Mouse (Mus musculus): ENCODE measurements around the gene Aspscr1. TPM values are rescaled to one million over a fixed set of nuclear protein-coding genes. Genes with fewer than 3 reads are reported as not detected.
"Not testable (repeated sequence)": the region's sequence is repeated elsewhere in the genome, so short reads cannot be mapped to it uniquely, and the experiment has no call there.

The Aspscr1 gene
- polyA plus RNA-seq, 1 experiment, result 95.8 TPM

- no peak for DNase-seq
- TF ChIP-seq CTCF (IDR thresholded peaks at IDR 0.05; ENCODE audit: insufficient read depth, low read length), result no peak
- TF ChIP-seq POLR2A (IDR thresholded peaks at IDR 0.05; ENCODE audit: borderline replicate concordance, extremely low read depth, low read depth, low read length), result peak; percentile 53; the same call in 1 of the 2 replicates
- no peak overlapping the region for H3K4me3 ChIP-seq (replicated peaks; ENCODE audit: extremely low read depth, low read depth, low read length)
- H3K4me1 ChIP-seq (ENCODE audit: control insufficient read depth, insufficient read depth, low read length), result 0 out of 2 replicates have a peak, but pooled peaks cover 3% of the 10 kb centered on the region
- WGBS, result 49% methylated on average over 12 of the region's 12 CpGs
Observed at GRCm38 (mm10) chr11:120727564-120727963, 54.8 kb downstream of the Aspscr1 start.

GRCm38 (mm10) chr11:120728530-120729240, 55.9 kb downstream of the Aspscr1 start:
- WGBS, result 77% methylated on average over 11 of the region's 11 CpGs
- DNase-seq, result no peak
- TF ChIP-seq CTCF (IDR thresholded peaks at IDR 0.05; ENCODE audit: insufficient read depth, low read length) (no peak), POLR2A (IDR thresholded peaks at IDR 0.05; ENCODE audit: borderline replicate concordance, extremely low read depth, low read depth, low read length) (peak; percentile 94)
- peaks cover 3% of the 10 kb centered on the region; the same call in 1 of the 2 replicates for H3K4me1 ChIP-seq (ENCODE audit: control insufficient read depth, insufficient read depth, low read length)
- peak overlapping the region; percentile 22 for H3K4me3 ChIP-seq (replicated peaks; ENCODE audit: extremely low read depth, low read depth, low read length)

GRCm38 (mm10) chr11:120729432-120730050, 56.8 kb downstream of the Aspscr1 start:
- H3K4me1 ChIP-seq (ENCODE audit: control insufficient read depth, insufficient read depth, low read length), result not testable (repeated sequence)
- DNase-seq, result peak; percentile 78
- peak; percentile 85; the same call in 1 of the 2 replicates for TF ChIP-seq POLR2A (IDR thresholded peaks at IDR 0.05; ENCODE audit: borderline replicate concordance, extremely low read depth, low read depth, low read length)
- WGBS, result 4% methylated on average over 17 of the region's 21 CpGs
- peak overlapping the region; percentile 22 for H3K4me3 ChIP-seq (replicated peaks; ENCODE audit: extremely low read depth, low read depth, low read length)

GRCm38 (mm10) chr11:120730331-120730870, 57.6 kb downstream of the Aspscr1 start:
- DNase-seq, result no peak
- Histone ChIP-seq H3K4me3 (replicated peaks; ENCODE audit: extremely low read depth, low read depth, low read length) (peak overlapping the region; percentile 93), H3K4me1 (ENCODE audit: control insufficient read depth, insufficient read depth, low read length) (peaks cover 3% of the 10 kb centered on the region; the same call in 1 of the 2 replicates)
- 79% methylated on average over 10 of the region's 10 CpGs for WGBS
- TF ChIP-seq CTCF (IDR thresholded peaks at IDR 0.05; ENCODE audit: insufficient read depth, low read length), result no peak
- TF ChIP-seq POLR2A (IDR thresholded peaks at IDR 0.05; ENCODE audit: borderline replicate concordance, extremely low read depth, low read depth, low read length), result peak; percentile 70

GRCm38 (mm10) chr11:120731395-120731794, 58.6 kb downstream of the Aspscr1 start:
- DNase-seq, result no peak
- 77% methylated on average over 1 of the region's 1 CpGs for WGBS
- TF ChIP-seq POLR2A (IDR thresholded peaks at IDR 0.05; ENCODE audit: borderline replicate concordance, extremely low read depth, low read depth, low read length), result peak; percentile 89; the same call in 1 of the 2 replicates
- 0 out of 2 replicates have a peak, but pooled peaks have one; percentile 14 for TF ChIP-seq CTCF (IDR thresholded peaks at IDR 0.05; ENCODE audit: insufficient read depth, low read length)

GRCm38 (mm10) chr11:120731858-120732680, 59.3 kb downstream of the Aspscr1 start, which contains the start of gene Cbr2:
Gene Cbr2 (minus strand): TSS chr11:120732114.
- TF ChIP-seq CTCF (IDR thresholded peaks at IDR 0.05; ENCODE audit: insufficient read depth, low read length), result no peak
- peak; percentile 68 for TF ChIP-seq POLR2A (IDR thresholded peaks at IDR 0.05; ENCODE audit: borderline replicate concordance, extremely low read depth, low read depth, low read length)
- peak; percentile 69 for DNase-seq
- WGBS, result 65% methylated on average over 12 of the region's 12 CpGs
- H3K4me3 ChIP-seq (replicated peaks; ENCODE audit: extremely low read depth, low read depth, low read length), result peak within 1 kb of the TSS; percentile 93
- H3K4me1 ChIP-seq (ENCODE audit: control insufficient read depth, insufficient read depth, low read length), result no peaks in the 10 kb centered on the region; the same call in 1 of the 2 replicates

More at GRCm38 (mm10) chr11:120731395-120731794, 58.6 kb downstream of the Aspscr1 start:
- H3K4me3 ChIP-seq (replicated peaks; ENCODE audit: extremely low read depth, low read depth, low read length), result peak overlapping the region; percentile 93
- peaks cover under 1% of the 10 kb centered on the region; the same call in 1 of the 2 replicates for H3K4me1 ChIP-seq (ENCODE audit: control insufficient read depth, insufficient read depth, low read length)

GRCm38 (mm10) chr11:120733521-120733920, 60.7 kb downstream of the Aspscr1 start:
- TF ChIP-seq POLR2A (IDR thresholded peaks at IDR 0.05; ENCODE audit: borderline replicate concordance, extremely low read depth, low read depth, low read length), result no peak
- no peak for TF ChIP-seq CTCF (IDR thresholded peaks at IDR 0.05; ENCODE audit: insufficient read depth, low read length)
- Histone ChIP-seq H3K4me1 (ENCODE audit: control insufficient read depth, insufficient read depth, low read length) (no peaks in the 10 kb centered on the region; the same call in 1 of the 2 replicates), H3K4me3 (replicated peaks; ENCODE audit: extremely low read depth, low read depth, low read length) (no peak overlapping the region)
- peak; percentile 71 for DNase-seq
- WGBS, result 18% methylated on average over 6 of the region's 6 CpGs

GRCm38 (mm10) chr11:120736424-120736823, 63.7 kb downstream of the Aspscr1 start:
- 52% methylated on average over 6 of the region's 6 CpGs for WGBS
- no peak overlapping the region for H3K4me3 ChIP-seq (replicated peaks; ENCODE audit: extremely low read depth, low read depth, low read length)
- TF ChIP-seq CTCF (IDR thresholded peaks at IDR 0.05; ENCODE audit: insufficient read depth, low read length) (no peak), POLR2A (IDR thresholded peaks at IDR 0.05; ENCODE audit: borderline replicate concordance, extremely low read depth, low read depth, low read length) (no peak)

More at GRCm38 (mm10) chr11:120736424-120736823, 63.7 kb downstream of the Aspscr1 start:
- no peak for DNase-seq
- no peaks in the 10 kb centered on the region; the same call in 1 of the 2 replicates for H3K4me1 ChIP-seq (ENCODE audit: control insufficient read depth, insufficient read depth, low read length)
